Mouse (Mus musculus): Measurements from ENCODE around the gene P2rx5.

The P2rx5 gene

DNA sequence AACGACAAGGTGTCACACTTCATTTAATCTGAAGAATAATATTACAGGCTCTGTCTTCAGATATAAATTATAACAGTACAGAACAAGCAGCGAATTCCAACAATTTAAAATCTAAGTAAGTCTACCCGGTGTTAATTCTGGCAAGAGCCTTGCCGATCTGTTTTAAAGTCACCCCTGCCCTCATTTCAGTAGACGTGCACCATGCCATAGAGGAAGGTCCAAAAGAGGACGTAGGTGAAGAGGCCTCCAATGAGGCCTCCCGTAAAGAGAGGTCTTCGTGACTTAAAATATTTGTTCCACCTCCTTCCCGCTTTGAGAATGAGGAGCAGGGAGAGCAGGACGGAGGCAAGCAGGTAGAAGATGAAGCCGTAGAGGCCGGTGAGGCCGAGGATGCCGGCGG lies 16.0 kb downstream of the P2rx5 start:
- no peak for DNase-seq (ENCODE audit: low spot score)

GRCm38 (mm10) chr11:73176608-73177508 lies 16.6 kb downstream of the P2rx5 start, which contains the start of the genes Emc6 and Tax1bp3:
TSS of gene Emc6 (minus strand) at chr11:73177037.
TSS of gene Tax1bp3 (plus strand) at chr11:73177083.
- DNase-seq (ENCODE audit: low spot score), result peak; percentile 96

DNA sequence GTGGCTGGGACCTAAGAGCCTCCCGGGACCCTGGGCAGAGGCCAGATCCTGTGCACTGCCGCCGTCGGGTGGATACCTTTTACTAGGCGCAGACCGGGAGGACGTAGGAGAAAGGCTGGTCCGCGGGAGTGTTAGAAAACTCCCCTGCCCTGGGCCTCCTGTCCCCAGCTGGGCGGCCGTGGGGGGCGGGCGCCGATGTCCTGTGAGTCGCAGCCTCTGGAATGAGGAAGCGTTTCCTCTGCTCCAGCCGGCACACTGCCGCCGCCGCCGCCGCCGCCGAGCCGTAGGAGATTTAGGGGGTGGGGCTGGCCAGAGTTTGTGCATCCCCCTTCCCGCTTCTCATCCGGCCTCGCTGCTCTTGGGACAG lies 17.3 kb downstream of the P2rx5 start:
- DNase-seq (ENCODE audit: low spot score), result peak; percentile 86

GRCm38 (mm10) chr11:73177895-73178294 lies 17.7 kb downstream of the P2rx5 start:
- DNase-seq (ENCODE audit: low spot score), result no peak

GRCm38 (mm10) chr11:73185872-73186615 lies 25.8 kb downstream of the P2rx5 start:
- DNase-seq (ENCODE audit: low spot score), result no peak

DNA sequence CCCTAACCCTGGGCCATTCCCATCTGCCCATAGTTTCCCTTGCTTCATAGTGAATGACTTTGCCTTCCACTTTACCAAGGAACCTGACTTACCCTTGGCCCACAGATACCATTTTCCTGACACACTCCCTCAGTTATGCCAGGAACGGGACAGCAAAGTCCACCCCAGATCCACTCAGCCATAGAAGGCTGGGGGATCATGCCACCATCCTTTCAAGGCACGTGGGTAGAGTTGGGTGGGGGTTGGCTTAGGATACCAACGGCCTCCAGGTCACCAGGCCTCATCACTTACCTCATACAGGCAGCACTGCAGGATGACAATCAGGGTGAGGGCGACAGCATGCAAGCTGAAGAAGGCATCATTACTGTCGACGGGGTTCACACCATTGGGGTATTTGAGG lies 27.0 kb downstream of the P2rx5 start:
- DNase-seq (ENCODE audit: low spot score), result no peak

DNA sequence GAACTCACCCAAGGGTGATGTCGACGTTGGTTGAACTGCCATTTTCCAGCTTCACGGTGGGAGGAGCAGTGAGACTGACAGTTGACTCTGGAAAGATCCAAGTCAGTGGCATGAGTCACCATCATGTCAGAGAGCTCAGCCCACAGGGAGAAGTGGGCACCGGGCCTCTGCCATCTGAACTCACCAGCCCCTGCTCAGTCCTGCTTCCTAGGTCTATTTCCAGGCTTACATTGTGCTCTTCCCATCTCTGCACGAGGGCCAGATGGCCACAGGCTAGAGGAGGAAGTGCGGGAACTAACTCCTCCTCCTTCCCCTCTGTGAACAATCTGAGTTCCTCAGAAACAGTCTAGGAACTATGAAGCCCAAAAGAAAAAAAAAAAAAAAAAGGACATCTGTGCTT lies 32.8 kb downstream of the P2rx5 start:
- no peak for DNase-seq (ENCODE audit: low spot score)

- no peak for DNase-seq (ENCODE audit: low spot score)
These were observed 34.2 kb downstream of the P2rx5 start for GRCm38 (mm10) chr11:73194444-73194843.

DNA sequence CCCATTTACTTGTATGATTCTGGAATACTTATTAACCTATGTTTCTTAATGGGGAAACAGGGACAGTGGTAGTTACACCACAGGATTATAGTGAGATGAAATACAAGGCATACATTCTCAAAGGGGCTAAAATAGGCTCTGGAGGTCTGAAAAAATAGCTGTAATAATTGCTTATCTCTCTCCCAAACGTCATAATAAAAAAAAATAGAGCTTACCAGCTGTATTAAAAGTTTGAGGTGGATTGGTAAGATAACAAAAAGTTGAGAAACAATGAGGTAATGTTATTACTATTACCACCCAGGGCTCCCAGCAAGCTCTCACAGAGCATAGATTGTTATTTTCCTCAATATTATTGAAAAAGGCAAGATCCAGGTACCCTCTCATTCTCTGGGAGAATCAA lies 38.0 kb downstream of the P2rx5 start:
- no peak for DNase-seq (ENCODE audit: low spot score)

- peak; percentile 91 for DNase-seq (ENCODE audit: low spot score)
These were observed 38.5 kb downstream of the P2rx5 start, which contains the start of gene Ctns for GRCm38 (mm10) chr11:73198603-73199229. TSS of gene Ctns (minus strand) at chr11:73199042.

DNA sequence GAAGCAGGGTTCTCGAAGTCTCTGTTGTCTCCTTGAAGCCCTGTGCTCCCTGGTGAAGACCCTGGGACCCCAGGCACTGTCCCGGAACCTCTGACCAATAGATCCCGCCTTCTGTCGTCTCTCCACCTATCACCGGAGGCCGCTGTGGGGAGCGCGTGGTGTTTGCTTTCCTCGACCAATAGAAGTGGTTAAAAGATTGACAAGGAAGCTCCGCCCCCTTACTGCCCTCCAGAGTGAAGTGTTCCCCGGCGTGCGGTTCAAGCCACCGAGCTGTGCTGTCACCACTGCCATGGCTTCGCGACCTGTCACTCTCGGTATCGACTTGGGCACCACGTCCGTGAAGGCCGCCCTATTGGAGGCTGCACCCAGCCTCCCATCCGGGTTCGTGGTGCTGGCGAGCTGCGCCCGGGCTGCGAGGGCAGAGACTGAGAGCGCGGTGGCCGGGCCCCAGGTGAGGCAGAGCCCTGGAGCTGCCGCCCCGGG lies 39.0 kb downstream of the P2rx5 start, which contains the start of gene Shpk:
Gene Shpk, plus strand, starts transcription at position 231 of the 483 bp plus-strand sequence.
- DNase-seq (ENCODE audit: low spot score), result peak; percentile 97

GRCm38 (mm10) chr11:73199879-73200278 lies 39.7 kb downstream of the P2rx5 start:
- DNase-seq (ENCODE audit: low spot score), result peak; percentile 51

DNA sequence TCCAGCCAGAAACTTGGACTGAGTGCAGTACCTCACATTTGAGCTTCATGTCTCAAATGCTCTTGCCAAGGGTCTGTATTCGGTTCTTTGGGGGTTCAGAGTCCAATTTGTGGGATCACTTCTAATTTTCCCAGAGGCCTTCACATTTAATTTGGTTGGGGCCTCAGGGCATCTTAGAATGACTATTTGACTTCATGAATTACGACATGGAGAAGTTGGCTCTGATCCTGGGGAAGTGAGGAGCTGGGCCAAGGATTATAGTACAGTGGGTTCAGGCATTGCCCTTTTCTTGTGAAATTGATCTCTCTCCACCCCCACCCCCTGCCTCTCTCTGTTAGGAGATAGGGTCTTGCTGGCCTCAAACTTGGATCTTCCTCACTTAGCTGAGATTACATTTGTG lies 40.8 kb downstream of the P2rx5 start:
- DNase-seq (ENCODE audit: low spot score), result no peak

- no peak for DNase-seq (ENCODE audit: low spot score)
These were observed 41.4 kb downstream of the P2rx5 start for GRCm38 (mm10) chr11:73201597-73201996.

- DNase-seq (ENCODE audit: low spot score), result no peak
These were observed 43.7 kb downstream of the P2rx5 start for GRCm38 (mm10) chr11:73203895-73204294.

- DNase-seq (ENCODE audit: low spot score), result no peak
These were observed 45.0 kb downstream of the P2rx5 start for GRCm38 (mm10) chr11:73205194-73205593.

GRCm38 (mm10) chr11:73207621-73208020 lies 47.4 kb downstream of the P2rx5 start:
- no peak for DNase-seq (ENCODE audit: low spot score)

- no peak for DNase-seq (ENCODE audit: low spot score)
These were observed 53.7 kb downstream of the P2rx5 start for GRCm38 (mm10) chr11:73213956-73214355.

DNA sequence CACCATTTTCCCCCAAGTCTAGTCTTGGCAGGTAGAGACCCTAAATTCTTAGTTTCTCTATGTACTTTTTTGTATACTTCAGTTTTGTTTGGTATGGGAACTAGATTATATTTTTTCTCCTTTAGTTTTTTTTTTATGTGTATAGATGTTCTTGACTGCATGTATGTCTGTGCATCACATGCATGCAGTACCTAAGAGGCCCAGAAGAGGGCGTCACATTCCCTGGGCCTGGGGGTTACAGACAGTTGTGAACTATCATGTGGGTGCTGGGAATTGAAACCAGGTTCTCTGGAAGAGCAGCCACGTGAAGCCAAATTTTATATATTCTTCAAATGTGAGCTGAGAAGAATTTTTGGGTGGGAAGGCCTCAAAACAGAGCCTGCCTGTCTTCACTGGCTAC lies 59.5 kb downstream of the P2rx5 start:
- DNase-seq (ENCODE audit: low spot score), result no peak

- no peak for DNase-seq (ENCODE audit: low spot score)
These were observed 60.4 kb downstream of the P2rx5 start for GRCm38 (mm10) chr11:73220651-73221050.

Measured in yolk sac, embryonic 10.5 days (tissue).